Mouse (Mus musculus) C2C12 (cell line): Measurements from ENCODE around the gene 1700030J22Rik. TPM values are rescaled to one million over a fixed set of nuclear protein-coding genes. Genes with fewer than 3 reads are reported as not detected.

Experiments
- H3K27me3 ChIP-seq: one replicate; pipeline ENCODE4 v1.6.1; 2011; ENCODE audit not compliant: control insufficient read depth, insufficient read depth, insufficient read length
- H3K36me3 ChIP-seq: one replicate; pipeline ENCODE4 v1.6.1; 2011; ENCODE audit not compliant: control insufficient read depth, insufficient read depth
- H3K4me3 ChIP-seq: one replicate; pipeline ENCODE4 v1.5.1; 2011; ENCODE audit warnings: mild to moderate bottlenecking, control low read depth; ENCODE audit not compliant: poor library complexity, insufficient read depth, severe bottlenecking
- H3K79me2 ChIP-seq: one replicate; pipeline ENCODE4 v1.6.1; 2011; ENCODE audit not compliant: control insufficient read depth, insufficient read depth
- H3K79me3 ChIP-seq: one replicate; pipeline ENCODE4 v1.6.1; 2011; ENCODE audit warnings: low read depth, control low read depth
- H3ac ChIP-seq: one replicate; pipeline ENCODE3; 2011; ENCODE audit warnings: low read depth; ENCODE audit not compliant: control insufficient read depth, insufficient read length
- CEBPB ChIP-seq: IDR thresholded peaks from one replicate; pipeline ENCODE4 v1.6.1; 2011; ENCODE audit warnings: low read depth, mild to moderate bottlenecking, control low read depth, moderate library complexity
- CTCF ChIP-seq: IDR thresholded peaks from one replicate; pipeline ENCODE4 v1.5.1; 2011; ENCODE audit not compliant: control insufficient read depth, insufficient read depth, insufficient read length
- FOSL1 ChIP-seq: IDR thresholded peaks from one replicate; pipeline ENCODE4 v1.8.0; 2011; ENCODE audit warnings: mild to moderate bottlenecking, low read length; ENCODE audit not compliant: poor library complexity, insufficient read depth, severe bottlenecking
- MAX ChIP-seq: IDR thresholded peaks from one replicate; pipeline ENCODE4 v1.6.1; 2011; ENCODE audit warnings: mild to moderate bottlenecking, control low read depth
- MYOD1 ChIP-seq: IDR thresholded peaks from one replicate; pipeline ENCODE4 v1.6.1; 2011; ENCODE audit warnings: low read depth; ENCODE audit not compliant: control insufficient read depth, insufficient read length
- MYOG ChIP-seq: IDR thresholded peaks from one replicate; pipeline ENCODE4 v1.6.1; 2011; ENCODE audit not compliant: control insufficient read depth, insufficient read length; ENCODE audit errors: extremely low read depth
- USF1 ChIP-seq: IDR thresholded peaks from one replicate; pipeline ENCODE4 v1.6.1; 2011; ENCODE audit warnings: low read depth, mild to moderate bottlenecking, control low read depth, moderate library complexity
- polyA plus RNA-seq: library from polyadenylated mRNA; unstranded; fragments of >200 nt; fragmentation: generic; extraction: Trizol; gene quantifications from one replicate; pipeline ENCODE4 v1.2.1, GENCODE M21; 2012; ENCODE audit warnings: missing spikeins

Gene 1700030J22Rik
- polyA plus RNA-seq, 1 experiment: 0.69 TPM

- no peak overlapping the region for H3ac ChIP-seq
- no peak for TF ChIP-seq CEBPB
- no peak for TF ChIP-seq CTCF
- TF ChIP-seq MYOD1: no peak
- TF ChIP-seq MYOG: no peak
- TF ChIP-seq USF1: no peak
- TF ChIP-seq MAX: no peak
- TF ChIP-seq FOSL1: no peak
- H3K27me3 ChIP-seq: no peaks in the 10 kb centered on the region
- H3K79me3 ChIP-seq: no peaks in the 10 kb centered on the region
- no peaks in the 10 kb centered on the region for H3K79me2 ChIP-seq
- peaks cover 12% of the 10 kb centered on the region for H3K36me3 ChIP-seq
- no peak overlapping the region for H3K4me3 ChIP-seq
These were observed 24.3 kb downstream of the 1700030J22Rik start for GRCm38 (mm10) chr8:116954415-116954814.

GRCm38 (mm10) chr8:116952428-116952827 is 26.3 kb downstream of the 1700030J22Rik start:
- peaks cover 6% of the 10 kb centered on the region for H3K79me2 ChIP-seq
- H3K4me3 ChIP-seq: no peak overlapping the region
- H3K79me3 ChIP-seq: no peaks in the 10 kb centered on the region
- peaks cover 12% of the 10 kb centered on the region for H3K36me3 ChIP-seq
- H3ac ChIP-seq: no peak overlapping the region
- TF ChIP-seq MYOG: no peak
- no peak for TF ChIP-seq CEBPB
- no peak for TF ChIP-seq FOSL1
- no peak for TF ChIP-seq USF1
- TF ChIP-seq CTCF: no peak
- no peak for TF ChIP-seq MAX
- TF ChIP-seq MYOD1: no peak
- no peaks in the 10 kb centered on the region for H3K27me3 ChIP-seq

GRCm38 (mm10) chr8:116951778-116952177 is 27.0 kb downstream of the 1700030J22Rik start:
- no peaks in the 10 kb centered on the region for H3K27me3 ChIP-seq
- H3ac ChIP-seq: no peak overlapping the region
- H3K79me2 ChIP-seq: peaks cover 8% of the 10 kb centered on the region
- no peak overlapping the region for H3K4me3 ChIP-seq
- TF ChIP-seq MYOD1 (no peak), CEBPB (no peak), MYOG (no peak), FOSL1 (no peak), MAX (no peak), USF1 (no peak), CTCF (no peak)
- no peaks in the 10 kb centered on the region for H3K79me3 ChIP-seq
- peaks cover 12% of the 10 kb centered on the region for H3K36me3 ChIP-seq

GRCm38 (mm10) chr8:116951369-116951768 is 27.4 kb downstream of the 1700030J22Rik start:
- H3K79me3 ChIP-seq: no peaks in the 10 kb centered on the region
- no peaks in the 10 kb centered on the region for H3K27me3 ChIP-seq
- TF ChIP-seq FOSL1 (no peak), MYOD1 (no peak), CTCF (no peak), MYOG (no peak), USF1 (no peak), CEBPB (no peak), MAX (no peak)
- H3K36me3 ChIP-seq: peaks cover 8% of the 10 kb centered on the region
- H3K4me3 ChIP-seq: no peak overlapping the region
- no peak overlapping the region for H3ac ChIP-seq
- peaks cover 8% of the 10 kb centered on the region for H3K79me2 ChIP-seq

- Histone ChIP-seq H3K4me3 (no peak overlapping the region), H3K36me3 (no peaks in the 10 kb centered on the region), H3K79me3 (no peaks in the 10 kb centered on the region), H3K27me3 (no peaks in the 10 kb centered on the region), H3ac (no peak overlapping the region), H3K79me2 (peaks cover 19% of the 10 kb centered on the region)
- TF ChIP-seq MYOD1 (no peak), CTCF (no peak), USF1 (no peak), MAX (no peak), FOSL1 (no peak), MYOG (no peak), CEBPB (no peak)
These were observed 31.2 kb downstream of the 1700030J22Rik start for GRCm38 (mm10) chr8:116947589-116947988.

GRCm38 (mm10) chr8:116946851-116947250 is 31.9 kb downstream of the 1700030J22Rik start:
- no peak overlapping the region for H3K4me3 ChIP-seq

More at GRCm38 (mm10) chr8:116946851-116947250, 31.9 kb downstream of the 1700030J22Rik start:
- peaks cover 19% of the 10 kb centered on the region for H3K79me2 ChIP-seq
- H3K36me3 ChIP-seq: no peaks in the 10 kb centered on the region
- H3K79me3 ChIP-seq: no peaks in the 10 kb centered on the region
- no peak for TF ChIP-seq MYOG
- TF ChIP-seq MAX: no peak
- TF ChIP-seq MYOD1: no peak
- no peak for TF ChIP-seq USF1
- no peak for TF ChIP-seq CEBPB
- no peak for TF ChIP-seq CTCF
- TF ChIP-seq FOSL1: no peak
- no peaks in the 10 kb centered on the region for H3K27me3 ChIP-seq
- H3ac ChIP-seq: no peak overlapping the region
